Mouse (Mus musculus) retina, postnatal 1 day (tissue): Measurements from ENCODE around the gene Ptpn4.

Source experiments
- DNase-seq: peaks from one replicate; pipeline ENCODE4 v3.0.0-alpha.2; 2012

The Ptpn4 gene

DNA sequence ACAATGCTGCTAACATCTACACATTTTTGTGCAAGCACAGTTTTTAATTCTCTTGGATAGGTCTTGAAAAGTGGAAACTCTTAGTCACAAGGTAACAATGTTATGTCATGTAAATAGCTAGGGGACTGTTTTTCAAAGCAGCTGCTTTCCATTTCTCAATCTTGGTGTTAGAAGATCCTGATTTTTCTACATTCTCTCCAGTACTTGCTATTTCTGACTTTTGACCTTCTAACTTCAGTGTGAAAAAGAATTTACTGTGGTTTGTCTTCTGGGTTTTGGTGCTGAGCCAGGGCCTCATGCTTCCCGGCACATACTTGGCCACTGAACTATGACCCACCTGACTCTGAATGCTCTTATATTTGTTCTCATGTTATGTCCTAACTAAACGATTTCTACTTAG is 197.4 kb downstream of the Ptpn4 start:
- DNase-seq = no peak

DNA sequence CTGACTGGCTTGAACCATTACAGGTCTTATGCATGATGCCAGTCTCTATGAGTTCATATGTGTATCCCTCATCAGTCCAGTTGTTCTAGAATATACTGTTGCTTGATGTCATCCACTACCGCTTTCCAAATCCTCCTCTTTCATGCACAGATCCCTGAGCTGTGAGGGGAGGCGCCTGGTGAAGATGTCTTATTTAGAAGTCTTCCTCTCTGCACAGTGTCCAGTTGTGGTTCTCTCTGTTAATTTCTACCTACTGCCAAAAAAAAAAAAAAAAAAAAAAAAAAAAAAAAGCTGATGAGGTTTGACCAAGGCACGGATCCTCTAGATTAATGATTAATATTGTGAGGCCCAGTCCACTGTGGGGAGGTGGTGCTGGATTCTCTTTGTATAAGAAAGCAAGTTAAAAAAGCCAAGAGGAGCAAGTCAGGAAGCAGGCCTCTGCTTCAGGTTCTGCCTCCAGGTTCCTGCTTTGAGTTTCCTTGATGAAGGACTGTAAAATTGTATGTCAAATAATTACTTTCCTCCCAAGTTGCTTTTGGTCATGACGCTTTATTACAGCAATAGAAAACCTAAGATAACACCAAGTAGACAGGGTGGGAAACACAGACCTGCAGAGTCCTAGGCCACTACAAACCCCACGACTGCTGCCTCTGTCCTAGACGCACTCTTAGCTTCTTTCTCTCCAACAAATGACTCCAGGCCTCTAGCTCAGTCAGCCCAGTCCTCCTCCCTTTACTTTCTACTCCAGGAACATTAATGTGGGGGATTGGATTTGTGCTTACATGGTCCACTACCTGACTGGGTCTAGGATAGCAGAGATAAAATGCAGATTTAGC is 200.0 kb downstream of the Ptpn4 start:
- DNase-seq = no peak

DNA sequence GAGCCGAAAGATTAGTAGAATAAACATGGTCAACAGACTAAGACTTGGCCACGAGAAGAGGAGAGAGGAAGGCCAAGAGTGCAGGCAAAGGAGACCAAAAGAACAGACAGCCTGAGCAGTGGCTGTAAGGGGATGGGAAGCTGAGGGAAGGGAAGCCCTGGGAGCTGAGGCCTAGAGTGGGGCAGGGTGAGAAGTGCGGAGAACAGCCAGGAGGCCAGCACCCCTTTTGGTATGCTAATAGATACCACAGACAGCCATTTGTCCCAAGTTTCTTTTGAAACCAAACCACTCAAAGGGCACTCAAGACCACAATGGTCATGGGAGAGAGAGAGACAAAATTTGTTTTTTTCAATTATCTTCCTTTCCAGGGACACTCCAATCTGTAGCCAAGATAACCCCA is 202.7 kb downstream of the Ptpn4 start:
- DNase-seq = no peak

DNA sequence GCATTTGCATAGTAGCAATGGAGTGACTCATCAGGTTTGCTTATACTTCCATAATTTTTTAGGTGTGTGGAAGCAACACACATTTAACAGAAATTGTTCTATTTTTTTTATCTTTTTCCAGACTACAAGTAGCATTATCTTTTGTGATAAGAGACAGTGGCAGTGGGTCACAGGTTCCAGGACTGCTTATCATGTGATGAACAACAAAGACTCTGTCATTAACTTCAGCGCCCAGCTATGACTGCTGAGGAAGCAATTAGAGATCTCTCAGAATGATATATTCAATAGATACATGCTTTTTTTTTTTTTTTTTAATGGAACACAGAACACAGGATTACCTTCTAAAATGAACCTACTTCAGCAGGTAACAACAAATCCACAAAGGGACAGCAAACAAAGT is 207.0 kb downstream of the Ptpn4 start:
- no peak for DNase-seq

DNA sequence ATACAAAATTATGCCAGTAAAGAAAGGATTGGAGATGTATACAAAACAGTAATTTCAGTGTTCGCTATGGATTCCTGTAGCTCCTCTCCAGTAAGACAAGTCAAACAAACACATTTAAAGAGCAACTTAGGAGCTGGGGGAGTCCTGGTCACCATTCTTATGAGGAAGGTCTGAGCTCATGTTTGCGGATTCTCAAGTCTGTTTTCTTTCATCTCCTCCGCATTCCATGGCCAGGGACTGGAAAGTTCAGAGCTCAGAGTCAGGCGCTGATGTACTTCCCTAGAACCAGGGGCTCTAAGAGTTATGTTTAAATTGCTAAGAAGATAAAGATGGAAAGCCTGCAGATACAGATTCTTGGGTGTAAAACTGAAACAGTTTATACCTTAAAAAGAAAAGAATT is 210.6 kb downstream of the Ptpn4 start:
- DNase-seq = no peak

DNA sequence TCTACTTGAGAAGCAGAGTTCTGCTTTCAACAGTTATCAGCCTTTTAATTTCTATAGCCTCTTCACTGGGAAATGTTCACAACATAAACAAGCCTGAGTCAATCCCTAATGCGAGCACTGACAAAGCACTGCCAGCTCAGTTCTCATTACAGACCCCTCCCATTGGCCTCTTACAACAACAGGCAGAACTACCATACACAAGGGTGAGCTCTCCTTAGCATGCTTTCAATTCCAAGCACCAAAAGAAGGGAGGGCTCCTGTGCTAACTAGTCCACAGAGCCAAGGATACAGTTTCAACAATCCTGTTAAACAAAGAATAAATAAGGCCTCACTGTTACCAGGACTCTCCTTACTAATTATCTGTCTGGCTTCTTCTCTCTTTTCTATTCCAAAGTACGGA is 213.0 kb downstream of the Ptpn4 start:
- DNase-seq = peak; percentile 27

DNA sequence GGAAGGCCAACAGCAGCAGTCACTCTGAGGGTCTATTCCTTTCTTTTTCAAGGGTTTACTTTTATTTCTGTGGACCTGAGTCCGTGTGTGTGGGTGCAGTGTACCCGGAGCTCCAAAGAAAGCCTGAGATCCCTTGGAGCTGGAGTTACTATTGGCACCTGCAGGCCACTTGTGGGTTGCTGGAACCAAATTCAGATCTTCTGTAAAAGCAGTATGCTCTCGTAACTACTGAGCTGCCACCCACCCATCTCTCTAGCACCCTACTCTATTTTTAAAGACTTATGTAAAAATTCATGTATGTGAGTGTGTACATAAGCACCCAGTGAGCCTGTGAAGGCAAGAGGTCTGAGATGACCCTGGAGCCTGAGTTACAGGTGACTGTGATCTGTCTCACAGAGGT is 232.0 kb downstream of the Ptpn4 start:
- no peak for DNase-seq
